Mouse (Mus musculus): ENCODE measurements at regions not wholly inside any gene's neighbourhood (a gene's known extent, or its start where the extent isn't known, plus 50 kb on each side); places are given as distances from the start of the nearest gene placed in this dataset.

DNA sequence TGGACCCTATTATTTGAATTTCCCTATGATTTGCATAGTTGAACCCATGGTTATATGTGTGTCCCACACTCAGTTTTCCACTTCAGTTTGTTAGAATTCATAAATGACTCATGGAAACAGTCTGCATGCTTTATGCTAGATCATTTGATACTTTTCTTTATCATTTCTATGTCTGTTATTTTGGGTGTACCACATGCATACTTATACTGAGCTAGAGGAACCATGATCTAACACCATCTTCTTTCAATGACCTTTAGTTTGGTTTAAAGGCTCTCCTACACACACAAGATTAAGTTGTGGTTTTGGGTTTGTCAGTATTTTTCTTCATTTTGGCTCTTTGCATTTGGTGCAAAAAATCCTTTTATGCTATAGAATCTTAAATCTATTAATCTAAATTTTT is 375.2 kb downstream of the Ets1 start:
- TF ChIP-seq POLR2A (IDR thresholded peaks at IDR 0.05; ENCODE audit: low read depth, low read length) (no peak), CTCF (IDR thresholded peaks at IDR 0.05; ENCODE audit: extremely low read depth, insufficient read length, insufficient replicate concordance, low read depth, low read length) (no peak)
